Mouse (Mus musculus) C2C12 (cell line): Measurements from ENCODE around the gene Syn3.

Source experiments
- CTCF ChIP-seq: IDR thresholded peaks from one replicate; pipeline ENCODE4 v1.5.1; 2011; ENCODE audit not compliant: control insufficient read depth, insufficient read depth, insufficient read length
- MAX ChIP-seq: IDR thresholded peaks from one replicate; pipeline ENCODE4 v1.6.1; 2011; ENCODE audit warnings: mild to moderate bottlenecking, control low read depth
- MYOD1 ChIP-seq: IDR thresholded peaks from one replicate; pipeline ENCODE4 v1.6.1; 2011; ENCODE audit warnings: low read depth; ENCODE audit not compliant: control insufficient read depth, insufficient read length

DNA sequence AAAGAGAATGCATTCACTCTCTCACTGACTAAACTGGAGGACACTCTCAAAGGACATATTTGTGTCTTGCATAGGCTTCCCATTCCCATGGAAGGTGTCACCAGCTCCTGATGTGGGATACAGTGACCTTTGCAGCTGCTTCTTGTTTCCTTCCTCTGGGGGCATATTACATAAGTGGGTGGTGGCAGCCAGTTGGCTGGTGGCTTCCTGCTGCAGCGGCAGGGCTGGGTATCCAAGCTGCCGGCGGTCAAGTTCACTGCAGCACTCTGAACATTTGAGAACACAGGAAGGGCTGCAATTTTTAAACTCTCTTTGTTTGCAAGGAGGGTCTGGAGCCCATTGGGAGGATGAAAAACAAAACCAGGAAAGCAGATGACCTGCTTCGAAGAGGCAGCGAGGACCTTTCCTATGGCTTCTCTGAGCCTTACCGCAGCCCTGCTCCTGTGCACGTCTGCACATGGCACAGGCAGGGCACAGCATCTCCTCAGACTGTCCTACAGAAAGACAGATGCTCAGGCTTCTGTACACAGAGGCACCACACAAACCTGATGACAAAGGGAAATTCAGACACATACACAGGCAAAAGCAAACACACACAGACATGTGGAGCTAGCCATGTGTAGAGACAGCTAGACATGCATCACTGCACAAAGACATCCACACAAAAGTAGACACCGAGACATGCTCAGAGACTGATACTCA, 340.3 kb downstream of the Syn3 start:
- no peak for TF ChIP-seq MAX
- no peak for TF ChIP-seq CTCF
- TF ChIP-seq MYOD1: no peak
